8 mouse cellular contexts compared by ENCODE assay signal in genomic region chr7:31156034-31156928, GRCm38 (mm10). TPM values are rescaled to one million over a fixed set of nuclear protein-coding genes. Genes with fewer than 3 reads are reported as not detected.
A peak's percentile ranks its signal among the peaks of the same experiment; 100 is the strongest.
DNase-seq lines count a peak whose midpoint lies in the region; ATAC-seq and TF ChIP-seq lines count a peak whose summit lies in the region.

No protein-coding gene starts in this region.

- no peaks in the 10 kb centered on the region for H3K9me3 ChIP-seq in hindbrain, postnatal 0 days (ENCODE audit: low read length)
- no peaks in the 10 kb centered on the region for H3K9me3 ChIP-seq in hindbrain, embryonic 12.5 days (replicated peaks)
- no peaks in the 10 kb centered on the region for H3K9me3 ChIP-seq in liver, embryonic 15.5 days (replicated peaks)
- H3K9me3 ChIP-seq in forebrain, embryonic 12.5 days: no peaks in the 10 kb centered on the region

- H3K27me3 ChIP-seq in hindbrain, postnatal 0 days (ENCODE audit: insufficient read depth, low read length): no peaks in the 10 kb centered on the region
- no peaks in the 10 kb centered on the region for H3K27me3 ChIP-seq in hindbrain, embryonic 12.5 days
- H3K27me3 ChIP-seq in liver, embryonic 15.5 days: no peaks in the 10 kb centered on the region
- no peaks in the 10 kb centered on the region for H3K27me3 ChIP-seq in spleen, adult 2 months (ENCODE audit: control insufficient read depth, insufficient read depth, low read length)
- no peaks in the 10 kb centered on the region for H3K27me3 ChIP-seq in forebrain, embryonic 12.5 days

- TF ChIP-seq POLR2A in spleen, adult 2 months (IDR thresholded peaks at IDR 0.05; ENCODE audit: low read depth, low read length): no peak; the same call in 1 of the 2 replicates

- no peak overlapping the region for H3K9ac ChIP-seq in hindbrain, postnatal 0 days (replicated peaks; ENCODE audit: low read length)
- no peak overlapping the region for H3K9ac ChIP-seq in hindbrain, embryonic 12.5 days
- H3K9ac ChIP-seq in liver, embryonic 15.5 days: no peak overlapping the region
- H3K9ac ChIP-seq in forebrain, embryonic 12.5 days: no peak overlapping the region

- H3K4me3 ChIP-seq in hindbrain, postnatal 0 days (ENCODE audit: low read length): no peak overlapping the region
- no peak overlapping the region for H3K4me3 ChIP-seq in hindbrain, embryonic 12.5 days
- no peak overlapping the region; the same call in 1 of the 2 replicates for H3K4me3 ChIP-seq in liver, embryonic 15.5 days (replicated peaks)
- peak overlapping the region; percentile 54 for H3K4me3 ChIP-seq in spleen, adult 2 months (ENCODE audit: extremely low read depth, insufficient read depth, insufficient read length)
- no peak overlapping the region for H3K4me3 ChIP-seq in forebrain, embryonic 12.5 days (replicated peaks)

- peak; percentile 38; the same call in 1 of the 2 replicates for TF ChIP-seq CTCF in hindbrain, postnatal 0 days (IDR thresholded peaks at IDR 0.05; ENCODE audit: low read depth)
- TF ChIP-seq CTCF in spleen, adult 2 months (IDR thresholded peaks at IDR 0.05; ENCODE audit: extremely low read depth, insufficient read depth, insufficient read length, insufficient replicate concordance): peak; percentile 7; the same call in 1 of the 2 replicates

- 44% methylated on average over 17 of the region's 19 CpGs for WGBS in hindbrain, postnatal 0 days
- 40% methylated on average over 16 of the region's 19 CpGs for WGBS in hindbrain, embryonic 12.5 days
- 8% methylated on average over 19 of the region's 19 CpGs for WGBS in liver, embryonic 15.5 days (ENCODE audit: insufficient replicate concordance)
- WGBS in spleen, adult 2 months: 19% methylated on average over 18 of the region's 19 CpGs
- 47% methylated on average over 18 of the region's 19 CpGs for WGBS in forebrain, embryonic 12.5 days

- ATAC-seq in hindbrain, postnatal 0 days: no peak
- no peak for ATAC-seq in hindbrain, embryonic 12.5 days (ENCODE audit: low FRiP score)
- peak; percentile 17 to 38 for ATAC-seq in hematopoietic stem cell, adult 5-6 weeks (replicated peaks in 1 of 2; ENCODE audit: insufficient read depth in 1 of 2, low FRiP score in 2 of 2, low TSS enrichment in 1 of 2, low read depth in 1 of 2, poor library complexity in 2 of 2, severe bottlenecking in 2 of 2)
- 0 out of 2 replicates have a peak, but pooled peaks have one; percentile 21 for ATAC-seq in liver, embryonic 15.5 days (ENCODE audit: insufficient read depth)
- no peak for ATAC-seq in forebrain, embryonic 12.5 days (ENCODE audit: low FRiP score)

- H3K27ac ChIP-seq in hindbrain, postnatal 0 days: no peak overlapping the region
- H3K27ac ChIP-seq in hindbrain, embryonic 12.5 days: no peak overlapping the region
- H3K27ac ChIP-seq in liver, embryonic 15.5 days (replicated peaks): peak overlapping the region; percentile 72
- H3K27ac ChIP-seq in spleen, adult 2 months (ENCODE audit: insufficient read depth, low read length): peak overlapping the region; percentile 89
- H3K27ac ChIP-seq in forebrain, embryonic 12.5 days: no peak overlapping the region

- no peak for DNase-seq in hindbrain, postnatal 0 days (ENCODE audit: low spot score)
- DNase-seq in WW6 (ENCODE audit: low read depth, low spot score): peak; percentile 65
- peak; percentile 75 to 77 for DNase-seq in spleen, adult 2 months (ENCODE audit: low read depth in 1 of 2, low spot score in 2 of 2)
- no peak for DNase-seq in right cerebral cortex, postnatal 14 days

- H3K36me3 ChIP-seq in hindbrain, postnatal 0 days (ENCODE audit: insufficient read depth, low read length): no peaks in the 10 kb centered on the region
- no peaks in the 10 kb centered on the region for H3K36me3 ChIP-seq in hindbrain, embryonic 12.5 days
- no peaks in the 10 kb centered on the region for H3K36me3 ChIP-seq in liver, embryonic 15.5 days (replicated peaks)
- H3K36me3 ChIP-seq in spleen, adult 2 months (ENCODE audit: control insufficient read depth, insufficient read depth, low read length): no peaks in the 10 kb centered on the region
- no peaks in the 10 kb centered on the region for H3K36me3 ChIP-seq in forebrain, embryonic 12.5 days (replicated peaks)

- no peaks in the 10 kb centered on the region; the same call in 1 of the 2 replicates for H3K4me1 ChIP-seq in hindbrain, postnatal 0 days (ENCODE audit: insufficient read depth, low read length)
- H3K4me1 ChIP-seq in hindbrain, embryonic 12.5 days: peaks cover 12% of the 10 kb centered on the region
- peaks cover 22% of the 10 kb centered on the region for H3K4me1 ChIP-seq in liver, embryonic 15.5 days (replicated peaks)
- H3K4me1 ChIP-seq in spleen, adult 2 months (ENCODE audit: control insufficient read depth, insufficient read depth, insufficient read length): peaks cover 54% of the 10 kb centered on the region
- H3K4me1 ChIP-seq in forebrain, embryonic 12.5 days: peaks cover 10% of the 10 kb centered on the region

- H3K4me2 ChIP-seq in hindbrain, postnatal 0 days (ENCODE audit: low read depth, low read length): no peak overlapping the region
- no peak overlapping the region; the same call in 1 of the 2 replicates for H3K4me2 ChIP-seq in hindbrain, embryonic 12.5 days (replicated peaks)
- peak overlapping the region; percentile 49 for H3K4me2 ChIP-seq in liver, embryonic 15.5 days
- no peak overlapping the region for H3K4me2 ChIP-seq in forebrain, embryonic 12.5 days

RNA-seq across cellular contexts. Expression of gene Gramd1a, which starts 0.6 kb away (rescaled TPM):
- total RNA-seq in hindbrain, postnatal 0 days (2014; rRNA removed): 256 and 258 TPM in 2 replicates
- 137 and 143 TPM in 2 replicates for polyA plus RNA-seq in hindbrain, postnatal 0 days (2015; fragmentation: Nextera tagmentation; extraction: Ambion mirVana)
- polyA plus RNA-seq in hindbrain, embryonic 12.5 days (2016; fragmentation: Nextera tagmentation; extraction: Ambion mirVana): 185 and 202 TPM in 2 replicates
- 89.4 and 90.0 TPM in 2 replicates for total RNA-seq in hematopoietic stem cell, adult 5-6 weeks (2017)
- 11.9 and 14.3 TPM in 2 replicates for polyA plus RNA-seq in liver, embryonic 15.5 days (2015; fragmentation: Nextera tagmentation; extraction: Ambion mirVana)
- 325 and 338 TPM in 2 replicates for polyA plus RNA-seq in spleen, adult 2 months (2012; rRNA removed)
- polyA plus RNA-seq in forebrain, embryonic 12.5 days (2016; fragmentation: Nextera tagmentation; extraction: Ambion mirVana): 155 and 174 TPM in 2 replicates

RNA-seq across cellular contexts. Expression of gene Scn1b, which starts 29.5 kb away (rescaled TPM):
- 65.7 and 69.5 TPM in 2 replicates for total RNA-seq in hindbrain, postnatal 0 days (2014; rRNA removed)
- polyA plus RNA-seq in hindbrain, postnatal 0 days (2015; fragmentation: Nextera tagmentation; extraction: Ambion mirVana): 44.3 and 46.0 TPM in 2 replicates
- polyA plus RNA-seq in hindbrain, embryonic 12.5 days (2016; fragmentation: Nextera tagmentation; extraction: Ambion mirVana): 2.7 and 3.8 TPM in 2 replicates
- 4.8 and 6.6 TPM in 2 replicates for total RNA-seq in hematopoietic stem cell, adult 5-6 weeks (2017)
- 1.0 and 1.2 TPM in 2 replicates for polyA plus RNA-seq in liver, embryonic 15.5 days (2015; fragmentation: Nextera tagmentation; extraction: Ambion mirVana)
- polyA plus RNA-seq in spleen, adult 2 months (2012; rRNA removed): 41.6 and 48.4 TPM in 2 replicates
- polyA plus RNA-seq in forebrain, embryonic 12.5 days (2016; fragmentation: Nextera tagmentation; extraction: Ambion mirVana): 1.1 and 1.3 TPM in 2 replicates

RNA-seq across cellular contexts. Expression of gene Hpn, which starts 41.2 kb away (rescaled TPM):
- total RNA-seq in hindbrain, postnatal 0 days (2014; rRNA removed): not detected in 2 replicates
- polyA plus RNA-seq in hindbrain, postnatal 0 days (2015; fragmentation: Nextera tagmentation; extraction: Ambion mirVana): 0.88 and 1.3 TPM in 2 replicates
- polyA plus RNA-seq in hindbrain, embryonic 12.5 days (2016; fragmentation: Nextera tagmentation; extraction: Ambion mirVana): 2.3 and 2.7 TPM in 2 replicates
- 4.3 and 13.0 TPM in 2 replicates for total RNA-seq in hematopoietic stem cell, adult 5-6 weeks (2017)
- polyA plus RNA-seq in liver, embryonic 15.5 days (2015; fragmentation: Nextera tagmentation; extraction: Ambion mirVana): 98.6 and 145 TPM in 2 replicates
- 22.1 and 26.8 TPM in 2 replicates for polyA plus RNA-seq in spleen, adult 2 months (2012; rRNA removed)
- 0.49 and 0.67 TPM in 2 replicates for polyA plus RNA-seq in forebrain, embryonic 12.5 days (2016; fragmentation: Nextera tagmentation; extraction: Ambion mirVana)

Comparison
In these comparisons a context has a peak if more than half of its experiments do, and no peak if none do; other contexts are left out.
1. ATAC-seq: peak in hematopoietic stem cell, adult 5-6 weeks (2 of 2) and liver, embryonic 15.5 days (single experiment); none in hindbrain, postnatal 0 days (single experiment), hindbrain, embryonic 12.5 days (single experiment) and forebrain, embryonic 12.5 days (single experiment).
2. DNase-seq: peak in WW6 (single experiment) and spleen, adult 2 months (2 of 2); none in hindbrain, postnatal 0 days (single experiment) and right cerebral cortex, postnatal 14 days (single experiment).
3. H3K27ac ChIP-seq: peak in liver, embryonic 15.5 days (single experiment) and spleen, adult 2 months (single experiment); none in hindbrain, postnatal 0 days (single experiment), hindbrain, embryonic 12.5 days (single experiment) and forebrain, embryonic 12.5 days (single experiment).